Mouse (Mus musculus): ENCODE data around the gene Papolb.

- TF ChIP-seq POLR2A (IDR thresholded peaks at IDR 0.05; ENCODE audit: extremely low read depth, insufficient read depth, low read length) (no peak), CTCF (IDR thresholded peaks at IDR 0.05; ENCODE audit: extremely low read depth, insufficient read depth, low read length) (no peak)
These were observed 52.5 kb downstream of the Papolb start for GRCm38 (mm10) chr5:142477346-142477745.

Data from cortical plate, adult 2 months (tissue).